Mouse (Mus musculus): ENCODE measurements around the gene Sec11a.

GRCm38 (mm10) chr7:80952140-80952539 is 4.6 kb upstream of the Sec11a start:
- no peak for TF ChIP-seq CTCF (IDR thresholded peaks at IDR 0.05)
- no peak for TF ChIP-seq POLR2A (IDR thresholded peaks at IDR 0.05; ENCODE audit: insufficient read depth, low read depth, low read length)

Measured in heart, adult 2 months (tissue).